Mouse (Mus musculus) kidney, adult 2 months (tissue): Measurements from ENCODE around the gene C330007P06Rik. TPM values are rescaled to one million over a fixed set of nuclear protein-coding genes. Genes with fewer than 3 reads are reported as not detected.
A peak's percentile ranks its signal among the peaks of the same experiment; 100 is the strongest.

ENCODE experiments used
- DNase-seq: peaks from one replicate; pipeline ENCODE4 v3.0.0; 2021
- H3K27ac ChIP-seq: fragments of 200-500 bp; 2 replicates; pipeline ENCODE4 v1.5.1; 2012; ENCODE audit warnings: low read depth, low read length, control low read depth, inconsistent platforms; ENCODE audit not compliant: insufficient read depth
- H3K27me3 ChIP-seq: fragments of 200-500 bp; replicated peaks from 2 replicates; pipeline ENCODE4 v1.6.1; 2012; ENCODE audit warnings: mild to moderate bottlenecking, moderate library complexity, low read length, inconsistent platforms; ENCODE audit not compliant: control insufficient read depth, insufficient read depth
- H3K36me3 ChIP-seq: fragments of 200-500 bp; 2 replicates; pipeline ENCODE4 v1.6.1; 2012; ENCODE audit warnings: mild to moderate bottlenecking, moderate library complexity, low read length, inconsistent platforms; ENCODE audit not compliant: control insufficient read depth, insufficient read depth
- H3K4me1 ChIP-seq: fragments of 200-500 bp; 2 replicates; pipeline ENCODE4 v1.6.1; 2011; ENCODE audit warnings: low read length; ENCODE audit not compliant: control insufficient read depth, insufficient read depth
- H3K4me3 ChIP-seq: fragments of 200-500 bp; 2 replicates; pipeline ENCODE4 v1.5.1; 2011; ENCODE audit warnings: mild to moderate bottlenecking, low read depth, low read length, control low read depth; ENCODE audit not compliant: insufficient read depth
- CTCF ChIP-seq: fragments of 200-500 bp; conservative IDR thresholded peaks from 2 replicates; pipeline ENCODE4 v1.5.1; 2011; ENCODE audit warnings: low read depth, mild to moderate bottlenecking, control low read depth, low read length, moderate library complexity, mixed read lengths; ENCODE audit not compliant: insufficient read depth, insufficient read length
- POLR2A ChIP-seq: fragments of 200-500 bp; IDR thresholded peaks from one replicate; pipeline ENCODE4 v1.6.1; 2011; ENCODE audit warnings: low read depth, low read length, control low read depth
- WGBS: fragments of 180-500 bp; shearing (Covaris S2); methylation state at CpG from one replicate; pipeline ENCODE4 v1.1.7; 2018; 5-methylcytosine and 5-hydroxymethylcytosine counted together
- polyA plus RNA-seq: library from polyadenylated mRNA; depleted of rRNA; stranded (reverse); fragments of >200 nt; gene quantifications from 2 replicates; pipeline ENCODE4 v1.2.3, GENCODE M21; 2012

The C330007P06Rik gene
- polyA plus RNA-seq, 1 experiment: 17.8 TPM

DNA sequence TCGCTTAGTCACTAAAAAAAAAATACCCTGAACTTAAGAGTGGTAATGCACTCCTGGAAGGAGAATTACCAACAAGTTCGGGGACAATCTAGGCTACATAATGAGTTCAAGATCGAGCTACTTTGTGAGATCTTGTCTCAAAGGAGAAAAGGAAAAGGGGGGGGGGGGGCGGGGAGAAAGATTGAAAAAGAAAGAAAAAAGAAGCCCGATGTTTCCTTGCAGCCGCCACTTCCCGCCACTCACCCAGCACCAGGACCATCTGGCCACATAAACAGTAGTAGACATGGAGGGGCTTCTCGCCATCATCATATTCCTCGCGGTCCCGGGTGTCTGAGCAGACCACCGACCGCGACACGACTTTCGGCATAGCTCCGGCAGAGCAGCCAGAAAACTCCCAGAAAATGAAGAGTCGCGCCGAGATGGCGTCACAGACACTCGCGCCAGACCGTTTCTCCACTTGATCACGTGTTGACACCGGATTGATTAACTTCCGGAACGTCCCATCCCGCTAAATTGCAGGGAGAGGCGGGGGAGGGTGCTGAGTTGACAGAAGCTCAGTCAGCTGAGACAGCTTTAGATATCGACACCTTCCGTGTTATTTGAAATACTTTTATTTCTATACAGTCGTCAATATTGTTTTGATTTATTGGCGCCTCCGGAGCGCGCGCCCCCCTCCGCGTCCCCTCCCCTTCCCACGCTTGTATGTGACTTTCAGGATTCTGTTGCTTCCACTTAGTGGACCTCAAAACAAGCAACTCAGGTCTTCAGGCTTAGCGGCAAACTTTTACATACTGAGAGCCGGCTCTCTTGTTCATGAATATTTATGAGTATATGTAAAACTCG lies 9.9 kb downstream of the C330007P06Rik start:
- peak overlapping the region; percentile 81 for H3K4me3 ChIP-seq
- H3K4me1 ChIP-seq: no peaks in the 10 kb centered on the region
- 2% methylated on average over 42 of the region's 44 CpGs for WGBS
- TF ChIP-seq POLR2A (no peak), CTCF (no peak)
- no peaks in the 10 kb centered on the region for H3K27me3 ChIP-seq
- H3K36me3 ChIP-seq: no peaks in the 10 kb centered on the region
- peak; percentile 91 for DNase-seq
- peak overlapping the region; percentile 7; the same call in 1 of the 2 replicates for H3K27ac ChIP-seq

DNA sequence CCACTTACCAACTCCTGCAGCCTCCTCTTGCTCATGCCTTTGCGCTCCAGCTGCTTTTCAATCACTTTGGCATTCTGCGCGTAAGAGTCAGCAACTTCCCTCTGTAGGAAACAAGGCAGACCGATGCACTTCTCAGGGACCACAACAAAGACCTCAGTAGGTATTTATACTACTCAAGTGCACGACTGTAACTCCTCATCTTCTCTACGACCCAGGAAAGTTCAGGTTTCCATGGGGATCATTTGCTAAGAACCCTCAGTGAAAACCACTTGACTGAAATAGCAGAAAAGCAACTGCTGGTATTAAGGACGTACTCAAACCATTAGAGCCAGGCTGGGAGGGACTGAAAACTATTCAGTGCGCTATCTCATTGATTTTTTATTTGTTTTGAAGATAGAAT lies 21.3 kb downstream of the C330007P06Rik start:
- no peak for DNase-seq
- Histone ChIP-seq H3K27me3 (no peaks in the 10 kb centered on the region), H3K4me3 (no peak overlapping the region), H3K4me1 (no peaks in the 10 kb centered on the region), H3K27ac (no peak overlapping the region), H3K36me3 (no peaks in the 10 kb centered on the region)
- no peak for TF ChIP-seq CTCF
- no peak for TF ChIP-seq POLR2A
- WGBS: 88% methylated on average over 8 of the region's 8 CpGs

DNA sequence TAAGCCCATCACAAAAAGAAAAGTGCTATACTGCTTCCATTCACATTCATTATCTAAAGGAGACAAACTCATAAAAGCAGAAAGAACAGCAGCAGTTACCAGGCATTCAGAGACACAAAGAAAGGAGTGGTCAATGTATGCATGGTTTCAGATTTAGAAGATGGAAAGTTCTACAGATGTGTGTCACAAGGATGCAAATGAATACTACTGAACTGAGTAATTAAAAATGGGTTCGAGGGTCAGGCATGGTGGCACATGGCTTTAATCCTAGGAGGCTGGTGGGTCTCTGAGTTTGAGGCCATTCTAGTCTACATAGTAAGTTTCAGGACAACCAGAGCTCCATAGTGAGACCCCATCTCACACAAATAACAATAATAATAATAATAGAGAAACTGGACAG lies 26.8 kb downstream of the C330007P06Rik start:
- Histone ChIP-seq H3K27ac (no peak overlapping the region), H3K4me1 (no peaks in the 10 kb centered on the region), H3K36me3 (no peaks in the 10 kb centered on the region), H3K4me3 (no peak overlapping the region), H3K27me3 (no peaks in the 10 kb centered on the region)
- 89% methylated on average over 1 of the region's 1 CpGs for WGBS
- no peak for DNase-seq
- TF ChIP-seq CTCF (no peak), POLR2A (no peak)

DNA sequence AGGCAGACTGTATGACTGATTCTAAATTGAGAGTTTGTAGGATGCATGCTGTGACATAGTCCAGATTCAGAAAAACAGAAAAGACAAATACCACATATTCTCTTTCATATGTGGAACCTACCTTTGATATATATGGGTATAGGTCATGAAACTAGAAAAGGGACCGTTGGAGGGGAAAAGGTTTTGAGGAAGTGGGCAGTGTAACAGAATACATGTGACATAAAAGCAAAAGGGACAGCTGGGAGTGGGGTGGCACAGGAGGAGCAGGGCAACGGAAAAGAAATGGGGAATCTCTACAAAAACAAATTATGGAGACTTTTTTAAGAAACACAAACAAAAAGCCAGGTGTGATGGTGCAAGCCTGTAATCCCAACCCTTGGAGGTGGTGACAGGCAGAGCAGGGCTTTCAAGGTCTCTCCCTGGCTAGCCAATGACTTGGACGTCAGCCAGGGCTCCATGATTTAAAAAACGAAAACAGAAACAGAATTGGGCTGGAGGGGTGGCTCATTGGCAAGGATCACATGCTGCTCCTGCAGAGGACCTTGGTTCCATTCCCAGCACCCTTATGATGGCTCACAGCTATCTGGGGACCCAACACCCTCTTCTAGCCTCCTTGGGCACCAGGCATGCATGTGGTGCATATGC lies 30.4 kb downstream of the C330007P06Rik start:
- Histone ChIP-seq H3K4me3 (no peak overlapping the region), H3K27me3 (no peaks in the 10 kb centered on the region), H3K36me3 (no peaks in the 10 kb centered on the region), H3K4me1 (no peaks in the 10 kb centered on the region), H3K27ac (no peak overlapping the region)
- 52% methylated on average over 4 of the region's 4 CpGs for WGBS
- no peak for DNase-seq
- TF ChIP-seq POLR2A: no peak
- no peak for TF ChIP-seq CTCF

- H3K27me3 ChIP-seq: no peaks in the 10 kb centered on the region
- no peak overlapping the region for H3K4me3 ChIP-seq
- H3K27ac ChIP-seq: no peak overlapping the region
- 68% methylated on average over 6 of the region's 6 CpGs for WGBS
- no peaks in the 10 kb centered on the region for H3K4me1 ChIP-seq
- TF ChIP-seq POLR2A (no peak), CTCF (no peak)
- no peaks in the 10 kb centered on the region for H3K36me3 ChIP-seq
- no peak for DNase-seq
These were observed 32.2 kb downstream of the C330007P06Rik start for GRCm38 (mm10) chrX:36841698-36842097.

- no peaks in the 10 kb centered on the region for H3K27me3 ChIP-seq
- no peak overlapping the region for H3K4me3 ChIP-seq
- WGBS: 33% methylated on average over 7 of the region's 7 CpGs
- H3K36me3 ChIP-seq: no peaks in the 10 kb centered on the region
- DNase-seq: peak; percentile 70
- H3K4me1 ChIP-seq: no peaks in the 10 kb centered on the region
- no peak overlapping the region; the same call in 1 of the 2 replicates for H3K27ac ChIP-seq
- TF ChIP-seq POLR2A (no peak), CTCF (no peak)
These were observed 34.5 kb downstream of the C330007P06Rik start for GRCm38 (mm10) chrX:36839391-36839790.

DNA sequence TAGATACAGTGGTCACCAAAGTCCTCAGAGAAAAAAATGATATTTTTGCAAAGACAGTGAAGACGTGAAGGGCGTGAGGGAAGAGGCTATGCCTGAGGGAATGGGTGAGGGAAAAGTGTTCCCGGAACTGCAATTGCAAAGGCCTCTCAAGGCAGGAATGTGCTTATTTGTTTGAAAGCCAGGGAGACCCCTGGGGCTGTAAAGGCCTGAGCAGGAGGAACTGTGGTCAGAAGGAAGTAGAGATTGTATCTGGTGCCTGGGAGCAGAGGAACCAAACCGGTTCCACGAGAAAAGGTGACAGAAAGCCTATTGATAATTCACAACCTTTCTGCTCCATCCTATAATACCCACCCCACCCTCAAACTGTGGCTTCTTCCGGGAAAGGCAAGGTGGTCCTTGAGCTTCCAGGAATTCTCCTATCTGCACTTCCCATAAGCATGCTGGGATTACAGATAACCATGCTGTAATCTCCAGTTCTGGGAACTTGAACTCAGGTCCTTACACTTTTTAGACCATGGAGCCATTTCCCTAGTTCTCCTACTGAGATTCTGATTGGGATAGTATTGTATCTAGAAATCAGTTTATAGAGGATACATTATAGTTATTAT lies 36.7 kb downstream of the C330007P06Rik start:
- no peak for DNase-seq
- TF ChIP-seq CTCF (no peak), POLR2A (no peak)
- Histone ChIP-seq H3K36me3 (no peaks in the 10 kb centered on the region), H3K4me1 (no peaks in the 10 kb centered on the region), H3K27me3 (no peaks in the 10 kb centered on the region), H3K4me3 (no peak overlapping the region), H3K27ac (no peak overlapping the region)
- 57% methylated on average over 6 of the region's 6 CpGs for WGBS
